Mouse (Mus musculus) erythroblast, embryonic 14.5 days (primary cell): ENCODE measurements at regions not wholly inside any gene's neighbourhood (a gene's known extent, or its start where the extent isn't known, plus 50 kb on each side); places are given as distances from the start of the nearest gene placed in this dataset.

Source experiments
- GATA1 ChIP-seq: IDR thresholded peaks from 2 replicates; pipeline ENCODE4 v1.6.1; 2012; ENCODE audit warnings: low read length, inconsistent platforms, mixed read lengths
- TAL1 ChIP-seq: IDR thresholded peaks from 3 replicates; pipeline ENCODE4 v1.6.1; 2012; ENCODE audit warnings: low read length, inconsistent platforms, mixed read lengths

DNA sequence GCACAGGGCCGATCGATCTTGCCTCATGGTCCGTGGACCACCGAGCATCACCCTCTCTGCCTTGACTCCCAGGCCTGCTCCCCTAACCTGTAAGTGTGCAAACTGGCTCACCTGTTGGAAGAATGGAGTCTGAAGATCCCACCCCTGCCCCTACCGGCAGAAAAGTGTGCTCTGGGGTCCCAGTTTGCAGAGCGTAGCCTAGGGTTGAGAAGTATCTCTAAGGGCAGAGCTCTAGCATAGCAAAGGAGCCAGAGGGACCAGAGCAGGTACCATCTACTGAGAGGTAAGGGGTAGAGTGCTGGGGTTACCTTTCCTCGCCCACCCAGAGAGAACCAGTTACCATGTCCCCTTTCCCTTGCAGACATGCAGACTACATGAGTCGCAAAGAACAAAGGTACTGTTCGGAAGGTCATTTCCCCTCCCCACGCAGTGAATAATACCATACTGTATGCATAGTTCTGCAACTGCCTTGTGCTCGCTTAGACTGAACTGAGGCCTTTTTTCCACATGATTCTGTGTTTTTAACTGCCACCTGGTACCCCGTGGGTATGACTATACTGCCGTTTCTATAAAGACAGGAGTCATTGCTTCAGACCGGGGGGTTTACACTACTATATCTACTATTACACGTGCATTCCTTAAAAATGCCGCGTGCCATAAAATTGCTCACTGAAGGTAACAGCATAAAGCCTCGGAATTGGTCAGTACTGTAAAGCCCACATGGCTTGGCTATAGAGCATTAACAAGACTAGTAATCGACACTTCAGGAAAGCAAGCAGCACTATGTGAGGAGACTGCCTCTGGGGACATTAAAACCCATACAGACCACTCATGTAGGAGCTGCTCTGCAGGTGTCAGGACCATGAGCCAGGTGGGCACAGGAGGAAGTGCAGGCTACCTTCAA lies 88.7 kb upstream of the Ccnd2 start:
- TF ChIP-seq GATA1: no peak
- no peak for TF ChIP-seq TAL1
